Comparison of ENCODE assay signal across 9 mouse cellular contexts in the genomic region with DNA sequence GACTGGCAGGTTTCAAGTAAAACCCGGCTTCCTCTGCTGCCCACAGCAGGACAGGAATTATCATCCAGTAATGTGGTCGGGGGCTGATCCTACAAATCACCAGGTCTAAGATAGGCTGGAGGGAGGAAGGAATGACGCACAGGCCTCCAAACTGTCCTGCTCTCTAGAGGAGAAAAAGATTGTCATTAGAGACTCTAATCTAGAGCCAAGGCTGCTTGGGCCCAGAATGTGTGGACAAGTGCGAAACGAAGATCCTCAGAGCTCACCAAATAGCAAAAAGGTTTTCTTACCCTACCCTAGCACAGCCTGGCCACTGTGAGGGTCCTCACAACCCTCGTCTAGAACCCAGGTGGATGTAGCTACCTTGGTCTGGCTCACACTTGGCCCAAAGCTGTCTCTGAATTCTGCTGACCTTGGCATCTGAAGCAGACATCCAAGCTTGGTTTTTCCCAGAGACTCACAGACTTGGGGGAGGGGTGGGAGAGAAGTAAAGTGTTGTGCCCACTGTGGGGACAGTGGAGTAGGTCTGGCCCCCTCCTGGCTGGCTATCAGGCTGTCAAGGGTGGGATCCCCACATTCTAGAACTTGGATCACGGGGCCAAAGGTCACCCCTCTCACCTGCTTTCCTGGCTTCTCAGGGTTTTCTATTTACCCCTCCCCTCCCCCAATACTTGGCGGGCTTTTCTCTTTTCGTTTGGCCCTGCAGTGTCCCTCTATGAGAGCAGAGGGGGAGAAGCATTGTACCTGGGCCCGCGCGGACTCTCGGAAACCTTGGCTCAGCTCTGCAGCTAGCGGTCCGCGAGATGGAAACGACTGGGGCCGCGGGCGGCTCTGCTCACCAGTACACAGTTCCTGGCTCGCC. TPM values are rescaled to one million over a fixed set of nuclear protein-coding genes. Genes with fewer than 3 reads are reported as not detected.
DNase-seq lines count a peak whose midpoint lies in the region; ATAC-seq lines count a peak whose summit lies in the region.
"Had no signal": no experiment of that assay in that cellular context is flagged by ENCODE, and none has a peak within 500 bp of the region (broad histone marks: within the 10 kb centered on the region; RNA-seq: fewer than 3 reads in every experiment).

No protein-coding gene starts in this region.

- 4% methylated on average over 21 of the region's 21 CpGs for WGBS in heart, embryonic 11.5 days (ENCODE audit: insufficient replicate concordance)
- WGBS in hindbrain, embryonic 16.5 days, result under 1% methylated on average over 21 of the region's 21 CpGs

- peaks cover 83% of the 10 kb centered on the region for H3K27me3 ChIP-seq in heart, embryonic 11.5 days (ENCODE audit: control insufficient read depth, insufficient read depth, low read length)
- peaks cover 75% of the 10 kb centered on the region for H3K27me3 ChIP-seq in hindbrain, embryonic 16.5 days (replicated peaks; ENCODE audit: control insufficient read depth, insufficient read depth, low read length)

- H3K36me3 ChIP-seq in heart, embryonic 11.5 days (ENCODE audit: control insufficient read depth, insufficient read depth, low read length), result no peaks in the 10 kb centered on the region
- H3K36me3 ChIP-seq in hindbrain, embryonic 16.5 days (ENCODE audit: control insufficient read depth, insufficient read depth, low read length), result no peaks in the 10 kb centered on the region

- peak overlapping the region; percentile 25; the same call in 1 of the 2 replicates for H3K4me2 ChIP-seq in heart, embryonic 11.5 days
- no peak overlapping the region for H3K4me2 ChIP-seq in hindbrain, embryonic 16.5 days (ENCODE audit: low read length)

- H3K4me1 ChIP-seq in heart, embryonic 11.5 days (ENCODE audit: control insufficient read depth, insufficient read depth, low read length), result no peaks in the 10 kb centered on the region
- no peaks in the 10 kb centered on the region for H3K4me1 ChIP-seq in hindbrain, embryonic 16.5 days (ENCODE audit: control insufficient read depth, insufficient read depth, low read depth, low read length)

- intact Hi-C loops in heart, postnatal 10 days (cut with DNase I), result loop anchor here (10.0 kb wide), 1 partner anchor 945 kb away; the partner anchor contains the start of gene Nkx2-4

- H3K9ac ChIP-seq in heart, embryonic 11.5 days (ENCODE audit: low read depth, low read length), result no peak overlapping the region; the same call in 1 of the 2 replicates
- H3K9ac ChIP-seq in hindbrain, embryonic 16.5 days (ENCODE audit: low read depth, low read length), result no peak overlapping the region

- no peak overlapping the region for H3K4me3 ChIP-seq in heart, embryonic 11.5 days (ENCODE audit: low read depth, low read length)
- H3K4me3 ChIP-seq in hindbrain, embryonic 16.5 days (ENCODE audit: low read length), result no peak overlapping the region
- H3K4me3 ChIP-seq: myocyte had no signal

- no peaks in the 10 kb centered on the region for H3K9me3 ChIP-seq in heart, embryonic 11.5 days (replicated peaks; ENCODE audit: control insufficient read depth, low read length)
- H3K9me3 ChIP-seq in hindbrain, embryonic 16.5 days (ENCODE audit: control insufficient read depth, low read length), result no peaks in the 10 kb centered on the region

- no peak overlapping the region for H3K27ac ChIP-seq in heart, embryonic 11.5 days (ENCODE audit: low read depth, low read length)
- no peak overlapping the region for H3K27ac ChIP-seq in hindbrain, embryonic 16.5 days (ENCODE audit: low read depth, low read length)

- peak; percentile 49; the same call in 1 of the 2 replicates for ATAC-seq in heart, embryonic 11.5 days (replicated peaks; ENCODE audit: insufficient number of reproducible peaks, low FRiP score, low TSS enrichment)
- ATAC-seq in hindbrain, embryonic 16.5 days, result peak; percentile 52; the same call in 1 of the 2 replicates

- no peak for DNase-seq in heart, postnatal 10 days
- DNase-seq in ES-CJ7 (ENCODE audit: low read depth, low spot score), result peak; percentile 27
- DNase-seq in lung, postnatal 10 days, result peak; percentile 29
- no peak for DNase-seq in left cerebral cortex, adult 9 months (ENCODE audit: low spot score in 2 of 2)
- DNase-seq in cerebellum, adult 9-11 months, result no peak
- no peak for DNase-seq in cerebellum, adult 11-12 months

RNA-seq across cellular contexts. Expression of gene Foxa2, which starts 16.8 kb away (rescaled TPM):
- polyA plus RNA-seq in heart, embryonic 11.5 days (2014; fragmentation: Nextera tagmentation; extraction: Ambion mirVana), result 0.17 and 0.73 TPM in 2 replicates
- not detected for total RNA-seq in heart, postnatal 10 days (2021)
- polyA plus RNA-seq in hindbrain, embryonic 16.5 days (2015; fragmentation: Nextera tagmentation; extraction: Ambion mirVana), result 0.75 and 1.2 TPM in 2 replicates

Comparison
In these comparisons a context has a peak if more than half of its experiments do, and no peak if none do; other contexts are left out.
1. DNase-seq: peak in ES-CJ7 (single experiment) and lung, postnatal 10 days (single experiment); none in heart, postnatal 10 days (0 of 2), left cerebral cortex, adult 9 months (0 of 2), cerebellum, adult 9-11 months (single experiment) and cerebellum, adult 11-12 months (single experiment).